Mouse (Mus musculus) G1E (cell line): ENCODE measurements around the gene Klhdc1. TPM values are rescaled to one million over a fixed set of nuclear protein-coding genes. Genes with fewer than 3 reads are reported as not detected.

Experiments used
- ATAC-seq: 2 replicates; pipeline ENCODE4 v1.8.0; 2016; ENCODE audit warnings: mild to moderate bottlenecking; ENCODE audit not compliant: insufficient number of reproducible peaks, poor library complexity, low FRiP score, severe bottlenecking; ENCODE audit errors: extremely low read depth
- DNase-seq: peaks from one replicate; pipeline ENCODE4 v3.0.0; 2012; ENCODE audit warnings: low spot score
- H3K27me3 ChIP-seq: 2 replicates; pipeline ENCODE4 v1.6.1; 2012; ENCODE audit warnings: mild to moderate bottlenecking, low read length, inconsistent platforms; ENCODE audit not compliant: insufficient read depth
- H3K36me3 ChIP-seq: replicated peaks from 2 replicates; pipeline ENCODE3; 2012; ENCODE audit warnings: mild to moderate bottlenecking, inconsistent platforms
- H3K4me1 ChIP-seq: 2 replicates; pipeline ENCODE4 v1.6.1; 2012; ENCODE audit warnings: low read depth, low read length, inconsistent platforms, mixed read lengths; ENCODE audit not compliant: insufficient read depth
- H3K4me3 ChIP-seq: 2 replicates; pipeline ENCODE4 v1.5.1; 2012; ENCODE audit warnings: low read depth, mild to moderate bottlenecking, inconsistent platforms, low read length, moderate library complexity, mixed read lengths
- H3K9me3 ChIP-seq: replicated peaks from 2 replicates; pipeline ENCODE4 v1.6.1; 2012; ENCODE audit warnings: inconsistent platforms
- CTCF ChIP-seq: IDR thresholded peaks from 2 replicates; pipeline ENCODE4 v1.5.1; 2012; ENCODE audit warnings: low read depth, low read length, inconsistent platforms, mixed read lengths
- GATA1 ChIP-seq: IDR thresholded peaks from 2 replicates; pipeline ENCODE4 v1.6.1; 2012; ENCODE audit warnings: borderline replicate concordance, low read length, inconsistent platforms, mixed read lengths
- GATA2 ChIP-seq: IDR thresholded peaks from 2 replicates; pipeline ENCODE4 v1.6.1; 2012; ENCODE audit warnings: low read depth, low read length, inconsistent platforms, borderline replicate concordance
- POLR2AphosphoS5 ChIP-seq: IDR thresholded peaks from 2 replicates; pipeline ENCODE4 v1.6.1; 2012; ENCODE audit warnings: low read depth, low read length, inconsistent platforms; ENCODE audit not compliant: insufficient replicate concordance
- TAL1 ChIP-seq: conservative IDR thresholded peaks from 2 replicates; pipeline ENCODE4 v1.6.1; 2012; ENCODE audit warnings: low read depth, low read length, inconsistent platforms, mixed read lengths
- polyA plus RNA-seq: library from polyadenylated mRNA; stranded (reverse); fragments of >175 nt; gene quantifications from 2 replicates; pipeline ENCODE4 v1.2.3, GENCODE M21; 2012
- total RNA-seq, 2 experiments: library from RNA; stranded (forward) in 1 of 2; stranded (reverse) in 1 of 2; fragments of 200-1000 nt in 1 of 2; fragments of >200 nt in 1 of 2; fragmentation: Nextera tagmentation in 1 of 2; gene quantifications; 2 replicates each; pipeline ENCODE4 v1.2.3; 2014 to 2017

The Klhdc1 gene
- total and polyA plus RNA-seq, 3 experiments: 13.0 to 16.0 (median 14.6) TPM

DNA sequence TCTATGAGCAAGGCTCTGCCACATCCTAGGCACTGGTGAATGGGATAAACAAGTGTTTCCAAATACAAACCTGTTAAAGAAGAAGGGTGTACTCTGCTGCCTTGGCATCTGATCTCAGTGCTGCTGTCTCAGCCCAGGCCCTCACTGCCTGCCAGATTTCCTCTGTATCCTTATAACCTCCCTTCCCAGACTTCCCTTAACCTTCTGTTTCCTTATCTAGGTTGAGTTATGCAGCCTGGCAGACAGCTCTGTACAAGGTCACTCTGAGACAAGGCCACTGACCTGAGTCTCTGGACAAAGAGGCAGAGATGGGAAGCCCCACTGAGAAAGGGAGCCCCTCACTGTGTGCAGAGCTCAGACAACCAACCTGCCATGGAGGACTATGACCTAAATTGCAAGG is 77.5 kb downstream of the Klhdc1 start:
- Histone ChIP-seq H3K36me3 (peaks cover 84% of the 10 kb centered on the region), H3K4me1 (no peaks in the 10 kb centered on the region), H3K9me3 (no peaks in the 10 kb centered on the region), H3K27me3 (no peaks in the 10 kb centered on the region), H3K4me3 (no peak overlapping the region)
- no peak for ATAC-seq
- no peak for DNase-seq
- TF ChIP-seq CTCF: no peak
- no peak for TF ChIP-seq TAL1
- TF ChIP-seq POLR2AphosphoS5: no peak
- no peak for TF ChIP-seq GATA2

DNA sequence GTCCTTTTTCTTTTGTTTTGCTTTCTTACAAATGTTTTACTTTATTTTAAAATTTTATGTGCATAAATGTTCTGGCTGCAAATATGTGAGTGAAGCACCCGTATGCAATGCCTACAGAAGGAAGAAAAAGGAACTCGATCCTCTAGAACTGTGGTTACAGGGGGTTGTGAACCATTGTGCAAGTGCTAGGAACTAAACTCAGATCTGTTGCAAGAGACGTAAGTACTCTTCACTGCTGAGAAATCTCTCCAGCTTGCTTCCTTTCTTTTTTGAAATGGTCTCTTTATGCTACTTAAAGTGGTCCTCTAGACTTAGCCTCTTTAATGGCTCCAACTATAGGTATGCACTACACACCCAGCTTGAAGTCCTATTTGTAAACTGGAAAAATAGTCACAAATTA is 90.2 kb downstream of the Klhdc1 start:
- TF ChIP-seq GATA2: no peak
- no peak for TF ChIP-seq GATA1
- no peak for TF ChIP-seq POLR2AphosphoS5
- Histone ChIP-seq H3K4me1 (peaks cover 7% of the 10 kb centered on the region), H3K27me3 (no peaks in the 10 kb centered on the region), H3K36me3 (peaks cover 89% of the 10 kb centered on the region), H3K9me3 (no peaks in the 10 kb centered on the region), H3K4me3 (no peak overlapping the region)
- no peak for DNase-seq
- no peak for ATAC-seq

DNA sequence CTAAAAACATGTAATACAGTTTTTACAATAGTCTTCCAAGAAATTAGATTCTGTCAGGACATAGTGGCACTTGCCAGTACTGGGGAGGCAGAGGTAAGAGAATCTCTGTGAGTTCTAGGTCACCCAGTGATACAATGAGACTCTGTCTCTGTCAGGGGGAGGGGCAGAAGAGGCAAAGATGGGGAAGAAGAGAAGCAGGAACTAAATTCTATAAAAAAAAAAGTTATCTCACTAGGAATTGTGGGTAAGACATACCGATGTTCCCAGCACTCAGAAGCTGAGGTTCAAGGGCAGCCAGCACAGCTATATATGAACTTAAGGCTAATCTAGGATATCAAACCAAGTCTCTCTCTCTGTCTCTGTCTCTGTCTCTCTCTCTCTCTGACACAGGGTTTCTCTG is 91.2 kb downstream of the Klhdc1 start:
- no peak for ATAC-seq
- Histone ChIP-seq H3K9me3 (no peaks in the 10 kb centered on the region), H3K4me1 (peaks cover 9% of the 10 kb centered on the region), H3K36me3 (peaks cover 88% of the 10 kb centered on the region), H3K27me3 (no peaks in the 10 kb centered on the region), H3K4me3 (no peak overlapping the region)
- no peak for TF ChIP-seq GATA1
- TF ChIP-seq GATA2: no peak
- TF ChIP-seq CTCF: no peak
- TF ChIP-seq TAL1: no peak
- TF ChIP-seq POLR2AphosphoS5: no peak
- no peak for DNase-seq

DNA sequence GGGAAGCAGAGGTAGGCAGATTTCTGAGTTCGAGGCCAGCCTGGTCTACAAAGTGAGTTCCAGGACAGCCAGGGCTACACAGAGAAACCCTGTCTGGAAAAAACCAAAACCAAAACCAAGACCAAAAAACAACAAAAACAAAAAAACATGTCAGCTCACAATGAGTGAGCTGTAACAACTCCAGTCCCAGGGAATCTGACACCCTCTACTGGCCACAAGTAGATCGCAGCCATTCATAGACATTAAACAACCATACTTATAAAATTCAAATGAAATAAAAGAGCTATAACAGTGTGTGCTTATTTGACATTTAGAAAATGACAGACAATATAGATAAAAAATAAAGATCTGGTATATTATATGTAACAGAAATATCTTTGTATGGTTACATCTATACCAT is 92.6 kb downstream of the Klhdc1 start:
- ATAC-seq (peak; percentile 55), DNase-seq (no peak)
- TF ChIP-seq POLR2AphosphoS5 (no peak), CTCF (peak; percentile 59), TAL1 (no peak), GATA2 (no peak)
- Histone ChIP-seq H3K27me3 (no peaks in the 10 kb centered on the region), H3K36me3 (peaks cover 89% of the 10 kb centered on the region), H3K9me3 (no peaks in the 10 kb centered on the region), H3K4me1 (peaks cover 9% of the 10 kb centered on the region), H3K4me3 (no peak overlapping the region)

Other genes with a start within 250 kb of the Klhdc1 start
- 861 and 936 TPM in 2 replicates for gene Rps29, start 82.0 kb upstream of the Klhdc1 start, total RNA-seq (2014; fragmentation: Nextera tagmentation)
- 3,601 and 5,070 TPM in 2 replicates for gene Rps29, start 82.0 kb upstream of the Klhdc1 start, total RNA-seq (2017)
- gene Rps29, start 82.0 kb upstream of the Klhdc1 start, polyA plus RNA-seq: 542 and 2,773 TPM in 2 replicates
- gene Lrr1, start 72.4 kb upstream of the Klhdc1 start, total RNA-seq (2014; fragmentation: Nextera tagmentation): 36.2 and 44.2 TPM in 2 replicates
- gene Lrr1, start 72.4 kb upstream of the Klhdc1 start, total RNA-seq (2017): 17.8 and 19.4 TPM in 2 replicates
- 45.0 and 56.6 TPM in 2 replicates for gene Lrr1, start 72.4 kb upstream of the Klhdc1 start, polyA plus RNA-seq
- 229 and 258 TPM in 2 replicates for gene Rpl36al, start 57.1 kb upstream of the Klhdc1 start, total RNA-seq (2014; fragmentation: Nextera tagmentation)
- 1,699 and 1,905 TPM in 2 replicates for gene Rpl36al, start 57.1 kb upstream of the Klhdc1 start, total RNA-seq (2017)
- gene Rpl36al, start 57.1 kb upstream of the Klhdc1 start, polyA plus RNA-seq: 83.2 and 113 TPM in 2 replicates
- gene Mgat2, start 57.0 kb upstream of the Klhdc1 start, total RNA-seq (2014; fragmentation: Nextera tagmentation): 107 and 112 TPM in 2 replicates
- 118 and 119 TPM in 2 replicates for gene Mgat2, start 57.0 kb upstream of the Klhdc1 start, total RNA-seq (2017)
- 50.7 and 61.0 TPM in 2 replicates for gene Mgat2, start 57.0 kb upstream of the Klhdc1 start, polyA plus RNA-seq
- gene Gm49383, start 44.1 kb upstream of the Klhdc1 start, total RNA-seq (2014; fragmentation: Nextera tagmentation): 33.0 and 34.5 TPM in 2 replicates
- gene Gm49383, start 44.1 kb upstream of the Klhdc1 start, total RNA-seq (2017): 56.1 and 82.2 TPM in 2 replicates
- gene Gm49383, start 44.1 kb upstream of the Klhdc1 start, polyA plus RNA-seq: 75.5 and 90.8 TPM in 2 replicates
- gene Dnaaf2, start 42.7 kb upstream of the Klhdc1 start, total RNA-seq (2014; fragmentation: Nextera tagmentation): 6.7 and 7.6 TPM in 2 replicates
- 9.8 and 11.4 TPM in 2 replicates for gene Dnaaf2, start 42.7 kb upstream of the Klhdc1 start, total RNA-seq (2017)
- 5.1 and 5.2 TPM in 2 replicates for gene Dnaaf2, start 42.7 kb upstream of the Klhdc1 start, polyA plus RNA-seq
- 40.3 and 61.3 TPM in 2 replicates for gene Gm49384, start 36.9 kb upstream of the Klhdc1 start, total RNA-seq (2014; fragmentation: Nextera tagmentation)
- gene Gm49384, start 36.9 kb upstream of the Klhdc1 start, total RNA-seq (2017): 33.7 and 36.0 TPM in 2 replicates
- not detected in 2 replicates for gene Gm49384, start 36.9 kb upstream of the Klhdc1 start, polyA plus RNA-seq
- 57.3 and 67.0 TPM in 2 replicates for gene Pole2, start 13.0 kb upstream of the Klhdc1 start, total RNA-seq (2014; fragmentation: Nextera tagmentation)
- gene Pole2, start 13.0 kb upstream of the Klhdc1 start, total RNA-seq (2017): 82.3 and 85.4 TPM in 2 replicates
- 20.3 and 20.7 TPM in 2 replicates for gene Pole2, start 13.0 kb upstream of the Klhdc1 start, polyA plus RNA-seq
- 129 and 134 TPM in 2 replicates for gene Klhdc2, start 55.5 kb downstream of the Klhdc1 start, total RNA-seq (2014; fragmentation: Nextera tagmentation)
- 127 and 141 TPM in 2 replicates for gene Klhdc2, start 55.5 kb downstream of the Klhdc1 start, total RNA-seq (2017)
- 33.6 and 41.4 TPM in 2 replicates for gene Klhdc2, start 55.5 kb downstream of the Klhdc1 start, polyA plus RNA-seq
- 149 and 150 TPM in 2 replicates for gene Nemf, start 116.0 kb downstream of the Klhdc1 start, total RNA-seq (2014; fragmentation: Nextera tagmentation)
- gene Nemf, start 116.0 kb downstream of the Klhdc1 start, total RNA-seq (2017): 103 and 128 TPM in 2 replicates
- gene Nemf, start 116.0 kb downstream of the Klhdc1 start, polyA plus RNA-seq: 2.9 and 4.9 TPM in 2 replicates
- gene Arf6, start 131.0 kb downstream of the Klhdc1 start, total RNA-seq (2014; fragmentation: Nextera tagmentation): 179 and 195 TPM in 2 replicates
- 123 and 153 TPM in 2 replicates for gene Arf6, start 131.0 kb downstream of the Klhdc1 start, total RNA-seq (2017)
- 360 and 373 TPM in 2 replicates for gene Arf6, start 131.0 kb downstream of the Klhdc1 start, polyA plus RNA-seq
- not detected in 2 replicates for gene Gm9887, start 131.3 kb downstream of the Klhdc1 start, total RNA-seq (2014; fragmentation: Nextera tagmentation)
- 0.87 and 0.93 TPM in 2 replicates for gene Gm9887, start 131.3 kb downstream of the Klhdc1 start, total RNA-seq (2017)
- gene Gm9887, start 131.3 kb downstream of the Klhdc1 start, polyA plus RNA-seq: 0.79 and 1.6 TPM in 2 replicates